Mouse (Mus musculus) B cell, adult 67 days (primary cell): ENCODE measurements around the gene Gm8281. TPM values are rescaled to one million over a fixed set of nuclear protein-coding genes. Genes with fewer than 3 reads are reported as not detected.

ENCODE experiments used
- total RNA-seq, 2 experiments: library from RNA; stranded (reverse); gene quantifications; 4 replicates each; pipeline ENCODE4 v1.2.4; 2023

The Gm8281 gene
- total RNA-seq, result not detected

GRCm38 (mm10) chr14:5070611-5071490, at the start of gene Gm8281:
Gm8281 (plus strand) TSS chr14:5071040.

GRCm38 (mm10) chr14:5050329-5050728, 20.5 kb upstream of the Gm8281 start, which contains the start of gene 4930555G01Rik:
4930555G01Rik (plus strand) TSS chr14:5050629.

GRCm38 (mm10) chr14:5131219-5131618, 60.4 kb downstream of the Gm8281 start, which contains the start of gene Gm8279:
Gm8279 (plus strand) TSS chr14:5131519.

Other genes with a start within 250 kb of the Gm8281 start
- not detected for gene Gm3269, start 232.9 kb upstream of the Gm8281 start, total RNA-seq
- not detected for gene Gm3264, start 215.5 kb upstream of the Gm8281 start, total RNA-seq
- not detected for gene Gm3278, start 178.6 kb upstream of the Gm8281 start, total RNA-seq
- not detected for gene Gm8297, start 87.1 kb upstream of the Gm8281 start, total RNA-seq
- gene Gm3298, start 55.1 kb upstream of the Gm8281 start, total RNA-seq, result not detected
- gene 4930555G01Rik, start 20.4 kb upstream of the Gm8281 start, total RNA-seq, result not detected
- not detected for gene Gm8279, start 60.5 kb downstream of the Gm8281 start, total RNA-seq
- not detected for gene Gm3317, start 93.5 kb downstream of the Gm8281 start, total RNA-seq
- not detected for gene Gm8271, start 114.8 kb downstream of the Gm8281 start, total RNA-seq
- not detected for gene Gm3526, start 189.5 kb downstream of the Gm8281 start, total RNA-seq